Comparison of ENCODE assay signal across 9 mouse cellular contexts in the genomic region with DNA sequence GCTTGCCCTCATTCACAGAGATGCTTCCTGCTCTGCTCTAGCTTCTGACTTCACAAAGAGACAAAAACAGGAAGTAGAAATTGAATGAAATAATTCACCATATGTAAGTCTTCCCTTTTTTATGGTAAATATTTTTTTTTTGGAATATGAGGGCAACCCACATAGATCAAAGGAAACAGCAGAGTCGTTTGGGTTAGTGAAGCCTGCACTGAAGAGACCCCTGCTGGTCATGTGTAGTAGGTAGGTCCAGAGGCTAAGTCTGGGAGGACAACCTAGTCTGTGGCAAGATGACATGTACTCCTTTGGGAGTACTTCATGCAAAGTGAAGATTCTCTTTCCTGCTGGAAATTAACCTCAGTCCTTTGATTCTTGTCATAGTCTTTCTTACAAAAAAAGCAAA. TPM values are rescaled to one million over a fixed set of nuclear protein-coding genes. Genes with fewer than 3 reads are reported as not detected.
DNase-seq lines count a peak whose midpoint lies in the region; ATAC-seq and TF ChIP-seq lines count a peak whose summit lies in the region.
"Had no signal": no experiment of that assay in that cellular context is flagged by ENCODE, and none has a peak within 500 bp of the region (broad histone marks: within the 10 kb centered on the region; RNA-seq: fewer than 3 reads in every experiment).

No protein-coding gene starts in this region.

- no peak overlapping the region for H3K27ac ChIP-seq in kidney, embryonic 14.5 days (ENCODE audit: low read depth, low read length)

- intact Hi-C loops in heart, postnatal 36 days (cut with DNase I), result loop anchor here (1.0 kb wide), 1 partner anchor 31 kb away; no protein-coding TSS in a partner anchor

- H3K4me2 ChIP-seq in kidney, embryonic 14.5 days (replicated peaks; ENCODE audit: low read depth, low read length), result no peak overlapping the region

- H3K9ac ChIP-seq in kidney, embryonic 14.5 days (ENCODE audit: low read depth, low read length), result no peak overlapping the region

- in situ Hi-C loops in Patski (cut with MboI; ENCODE audit: low pct_unique_long_range_greater_than_20kb), result loop anchor here (5.0 kb wide), 1 partner anchor 35 kb away; the partner anchor contains the start of gene Ifnab

- H3K27me3 ChIP-seq in kidney, embryonic 14.5 days (ENCODE audit: control insufficient read depth, insufficient read depth, low read length), result no peaks in the 10 kb centered on the region
- H3K27me3 ChIP-seq in Patski, result no peaks in the 10 kb centered on the region

- CTCF ChIA-PET in Patski (lab: Charles Lee), result interaction anchor here (0.8 to 7.6 kb wide), 4 partner anchors 16 to 42 kb away, joined by 3 to 62 read pairs (median 6); no protein-coding TSS in a partner anchor

- no peaks in the 10 kb centered on the region for H3K4me1 ChIP-seq in kidney, embryonic 14.5 days (ENCODE audit: control insufficient read depth, insufficient read depth, low read length)

- POLR2A ChIA-PET in Patski (lab: Charles Lee), result interaction anchor here (0.6 kb wide), 1 partner anchor 199 kb away, joined by 4 read pairs; no protein-coding TSS in a partner anchor

- TF ChIP-seq CTCF in Patski (IDR thresholded peaks at IDR 0.05), result peak; percentile 41

- no peak overlapping the region for H3K4me3 ChIP-seq in kidney, embryonic 14.5 days (ENCODE audit: low read length)

- WGBS in kidney, embryonic 14.5 days, result 0% methylated on average over 1 of the region's 1 CpGs

- DNase-seq in kidney, adult 18-20 months, result peak; percentile 41
- DNase-seq in Patski (ENCODE audit: low read depth, low spot score), result no peak
- DNase-seq in heart, postnatal 36 days, result peak; percentile 32 to 40
- peak; percentile 59 for DNase-seq in lung, postnatal 10 days
- no peak for DNase-seq in right cerebral cortex, postnatal 25 days
- no peak for DNase-seq in layer of hippocampus, adult 9-11 months
- no peak for DNase-seq in frontal cortex, postnatal 10 days (ENCODE audit: low spot score in 2 of 2)

- H3K9me3 ChIP-seq in kidney, embryonic 14.5 days (ENCODE audit: control insufficient read depth, low read length), result no peaks in the 10 kb centered on the region

- ATAC-seq in kidney, embryonic 14.5 days (ENCODE audit: low FRiP score, low TSS enrichment), result no peak
- ATAC-seq in Patski, result no peak

- no peaks in the 10 kb centered on the region for H3K36me3 ChIP-seq in kidney, embryonic 14.5 days (ENCODE audit: control insufficient read depth, insufficient read depth, low read length)

RNA-seq across cellular contexts. Expression of gene Klhl9, which starts 5.1 kb away (rescaled TPM):
- 86.2 and 120 TPM in 2 replicates for polyA plus RNA-seq in kidney, embryonic 14.5 days (2014; fragmentation: Nextera tagmentation; extraction: Ambion mirVana)
- 18.2 TPM for polyA plus RNA-seq in Patski (2021)
- total RNA-seq in heart, postnatal 36 days (2021), result 10 to 100 TPM; 69.3 to 71.1 TPM

RNA-seq across cellular contexts. Expression of gene Gm26566, which starts 5.7 kb away (rescaled TPM):
- polyA plus RNA-seq in kidney, embryonic 14.5 days (2014; fragmentation: Nextera tagmentation; extraction: Ambion mirVana), result 0.31 and 0.81 TPM in 2 replicates
- 1.3 TPM for polyA plus RNA-seq in Patski (2021)
- total RNA-seq in heart, postnatal 36 days (2021), result under 1 TPM; 0.39 to 0.43 TPM

RNA-seq across cellular contexts. Expression of gene Gm13271, which starts 27.3 kb away (rescaled TPM):
- not detected in 2 replicates for polyA plus RNA-seq in kidney, embryonic 14.5 days (2014; fragmentation: Nextera tagmentation; extraction: Ambion mirVana)
- not detected for polyA plus RNA-seq in Patski (2021)
- total RNA-seq in heart, postnatal 36 days (2021), result not detected
- total RNA-seq: left cerebral cortex, postnatal 10 days had no signal

RNA-seq across cellular contexts. Expression of gene Gm13283, which starts 32.6 kb away (rescaled TPM):
- 0.30 and 0.47 TPM in 2 replicates for polyA plus RNA-seq in kidney, embryonic 14.5 days (2014; fragmentation: Nextera tagmentation; extraction: Ambion mirVana)
- not detected for polyA plus RNA-seq in Patski (2021)
- total RNA-seq in heart, postnatal 36 days (2021), result not detected
- total RNA-seq: left cerebral cortex, postnatal 10 days had no signal

RNA-seq across cellular contexts. Expression of gene Ifnab, which starts 36.2 kb away (rescaled TPM):
- polyA plus RNA-seq in kidney, embryonic 14.5 days (2014; fragmentation: Nextera tagmentation; extraction: Ambion mirVana), result not detected in 2 replicates
- not detected for polyA plus RNA-seq in Patski (2021)
- total RNA-seq in heart, postnatal 36 days (2021), result not detected
- total RNA-seq: left cerebral cortex, postnatal 10 days had no signal

Comparison
In these comparisons a context has a peak if more than half of its experiments do, and no peak if none do; other contexts are left out.
1. DNase-seq: peak in kidney, adult 18-20 months (single experiment), heart, postnatal 36 days (2 of 2) and lung, postnatal 10 days (single experiment); none in Patski (single experiment), right cerebral cortex, postnatal 25 days (single experiment), layer of hippocampus, adult 9-11 months (single experiment) and frontal cortex, postnatal 10 days (0 of 2).